Mouse (Mus musculus) cerebellum, postnatal 36 days (tissue): Measurements from ENCODE around the gene Kiss1r.

Experiments
- DNase-seq, 2 experiments: peaks; one replicate each; pipeline ENCODE4 v3.0.0; 2021 to 2022; ENCODE audit warnings: mixed read lengths in 2 of 2

Kiss1r gene

DNA sequence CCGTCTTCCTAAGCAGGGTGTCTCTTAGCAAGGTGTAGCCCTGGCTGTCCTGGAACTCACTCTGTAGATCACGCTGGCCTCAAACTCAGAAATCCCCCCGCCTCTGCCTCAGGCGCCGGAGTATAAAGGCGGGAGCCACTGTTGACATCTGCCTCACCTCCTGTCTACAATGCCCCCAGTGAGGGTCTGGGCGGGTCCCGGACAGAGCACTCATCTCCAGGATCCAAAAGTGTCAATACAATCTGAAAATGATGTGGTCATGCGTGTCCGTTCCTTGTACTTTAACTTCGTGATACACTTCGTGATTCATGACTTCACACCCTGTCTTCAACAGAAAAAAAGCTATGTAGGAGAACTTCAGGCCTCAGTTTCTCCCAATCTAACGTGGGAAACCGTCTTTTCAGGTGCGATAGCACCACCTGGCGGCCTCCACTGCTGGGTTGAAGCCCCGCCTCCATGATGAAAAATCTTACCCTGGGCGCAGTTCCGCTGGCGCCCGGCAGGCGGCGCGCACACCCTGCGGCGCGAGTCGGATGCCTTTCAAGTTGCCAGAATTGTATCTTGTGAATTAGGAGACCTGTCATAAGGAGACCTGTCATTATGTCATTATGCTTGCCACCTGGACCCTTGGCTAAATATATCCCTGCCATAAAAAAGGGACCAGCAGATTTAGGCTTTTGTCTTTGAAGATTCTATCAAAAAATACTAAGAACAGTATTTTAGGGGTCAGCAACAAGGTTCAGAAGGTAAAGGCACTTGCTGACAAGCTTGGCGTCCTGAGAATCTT lies 8.4 kb downstream of the Kiss1r start:
- DNase-seq: peak; percentile 95 to 99

DNA sequence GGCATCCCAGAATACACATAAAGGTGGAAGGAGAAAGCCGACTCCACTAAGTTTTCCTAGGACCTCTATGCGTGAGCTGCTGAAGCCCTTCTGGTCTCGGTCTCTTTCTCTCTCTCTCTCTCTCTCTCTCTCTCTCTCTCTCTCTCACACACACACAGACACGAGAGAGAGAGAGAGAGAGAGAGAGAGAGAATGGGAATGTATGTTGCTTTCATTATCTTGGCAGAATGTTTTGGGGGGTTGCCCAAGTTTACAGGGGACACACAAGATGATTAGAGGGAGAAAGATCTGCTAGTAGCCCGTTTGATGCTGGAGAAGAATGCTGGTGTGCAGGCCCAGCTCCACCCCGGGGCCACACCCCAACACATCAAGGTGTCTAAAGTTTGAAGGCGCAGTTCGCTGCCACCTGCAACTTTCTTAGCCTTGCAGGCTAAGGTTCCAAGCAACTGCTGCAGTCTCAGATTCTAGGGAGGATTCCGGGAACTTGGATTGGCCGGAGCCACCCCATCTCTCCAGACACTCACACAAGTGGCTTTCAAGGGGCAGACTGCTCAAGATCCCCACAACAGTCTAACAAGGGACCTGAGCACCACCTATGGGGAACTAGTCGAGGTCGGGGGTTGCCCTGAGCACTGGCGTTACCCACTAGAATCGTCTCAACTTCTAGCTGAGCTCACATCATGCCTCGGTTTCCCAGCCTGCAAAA lies 9.2 kb downstream of the Kiss1r start:
- DNase-seq: no peak

DNA sequence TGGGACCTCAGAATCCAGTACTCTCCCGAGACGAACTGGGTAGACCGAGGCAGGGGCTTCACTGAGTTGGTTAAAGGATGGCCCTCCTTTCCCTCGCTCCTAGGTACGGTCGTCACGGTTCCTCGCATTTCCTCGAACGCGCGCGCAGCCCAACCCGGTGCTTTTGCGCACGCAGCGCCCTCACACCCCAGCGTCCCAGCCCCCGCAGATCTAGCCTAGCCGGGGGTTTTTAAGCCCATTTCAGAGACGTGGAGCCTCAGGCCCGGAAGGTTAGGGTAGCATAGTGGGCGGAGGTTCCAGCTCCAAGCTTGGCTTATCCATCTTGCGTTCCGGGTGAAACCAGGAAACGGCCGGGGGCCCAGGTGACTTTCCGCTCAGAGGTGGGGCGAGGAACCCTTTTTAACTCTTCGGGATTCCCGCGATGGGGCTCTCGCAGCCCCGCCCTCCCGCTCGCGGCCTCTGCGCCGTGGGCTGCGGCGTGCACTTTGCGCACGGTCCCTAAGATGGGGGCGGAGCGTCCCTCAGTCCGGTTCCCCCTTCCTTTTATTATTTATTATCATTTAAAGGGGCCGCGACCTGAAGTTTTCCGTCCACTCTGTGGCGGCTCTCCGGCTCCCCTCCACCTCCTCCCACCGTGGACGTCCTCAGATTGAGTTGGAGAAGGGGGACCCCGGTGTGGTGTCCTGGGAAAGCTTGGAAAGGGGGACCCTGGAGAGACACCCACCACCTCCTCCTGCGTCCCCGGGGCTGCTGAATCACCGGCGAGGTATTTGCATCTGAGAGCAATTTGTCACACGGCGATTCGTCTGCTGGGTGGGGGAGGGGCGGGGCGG lies 9.9 kb downstream of the Kiss1r start, which contains the start of gene Arid3a:
Gene Arid3a, plus strand, starts transcription at position 553 of the 833 bp plus-strand sequence.
- peak; percentile 87 to 90 for DNase-seq

DNA sequence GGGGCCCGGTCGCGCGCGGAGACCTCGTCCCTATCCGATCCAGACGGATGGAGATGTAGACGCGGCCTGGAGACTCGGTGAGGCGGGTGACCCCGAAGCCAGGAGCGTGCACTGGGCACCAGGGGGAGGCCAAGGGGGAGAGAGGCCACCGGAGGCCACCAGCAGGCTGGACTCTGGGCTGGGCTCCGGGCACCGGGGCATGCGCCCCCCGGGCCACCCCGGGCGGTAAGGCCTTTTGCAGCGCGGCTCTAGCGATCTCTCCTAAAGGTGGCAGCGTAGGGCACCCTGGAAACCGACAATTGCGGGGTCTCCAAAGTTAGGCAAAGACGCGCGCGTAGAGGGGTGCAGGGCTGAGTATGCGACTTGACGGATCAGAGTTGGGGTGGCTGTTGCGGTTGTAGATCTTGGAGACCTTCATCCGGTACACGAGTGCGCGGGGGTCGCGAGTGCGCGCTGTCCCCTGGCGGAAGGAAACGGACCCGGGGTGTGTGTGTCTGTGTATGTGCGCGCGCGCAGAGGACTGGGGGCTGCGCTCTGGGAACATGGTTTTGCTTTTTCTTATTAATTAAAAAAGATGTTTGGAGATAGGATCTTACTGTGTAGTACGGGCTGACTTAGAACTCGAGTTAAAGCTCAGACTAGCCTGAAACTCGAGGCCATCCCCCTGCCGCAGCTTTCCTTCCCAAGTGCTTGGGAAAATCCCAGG lies 10.7 kb downstream of the Kiss1r start:
- DNase-seq: peak in 1 of 2 experiments; percentile 50

DNA sequence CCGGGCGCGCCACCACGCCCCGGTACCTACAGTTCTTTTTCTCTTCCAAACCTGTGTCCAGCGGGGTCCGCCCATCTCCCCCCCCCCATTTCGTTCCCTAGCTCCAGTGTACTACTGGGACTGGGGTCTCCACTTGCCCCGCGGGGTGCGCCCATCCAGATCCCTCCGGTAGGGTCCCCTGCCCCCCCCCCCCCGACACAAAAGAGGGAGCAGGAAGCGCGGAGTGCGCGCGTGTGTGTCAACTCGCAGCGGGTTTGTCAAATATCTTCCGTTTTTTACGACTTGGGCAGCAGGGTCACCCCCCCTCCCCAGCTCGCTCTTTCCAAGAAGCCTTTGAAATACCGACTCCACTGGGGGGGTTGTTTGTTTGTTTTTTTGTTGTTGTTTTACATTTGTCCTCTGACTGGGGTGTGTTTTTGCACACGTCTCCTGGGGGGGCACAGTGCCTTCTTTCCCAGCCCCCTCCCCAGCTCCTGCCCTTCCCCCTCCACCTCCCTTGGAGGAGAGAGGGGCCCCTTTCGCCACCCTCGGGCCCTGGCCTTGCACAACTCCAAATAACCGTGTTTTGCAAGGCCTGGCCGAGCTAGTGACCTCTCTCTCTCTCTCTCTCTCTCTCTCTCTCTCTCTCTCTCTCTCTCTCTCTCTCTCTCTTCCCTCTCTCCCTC lies 11.4 kb downstream of the Kiss1r start:
- DNase-seq: no peak

DNA sequence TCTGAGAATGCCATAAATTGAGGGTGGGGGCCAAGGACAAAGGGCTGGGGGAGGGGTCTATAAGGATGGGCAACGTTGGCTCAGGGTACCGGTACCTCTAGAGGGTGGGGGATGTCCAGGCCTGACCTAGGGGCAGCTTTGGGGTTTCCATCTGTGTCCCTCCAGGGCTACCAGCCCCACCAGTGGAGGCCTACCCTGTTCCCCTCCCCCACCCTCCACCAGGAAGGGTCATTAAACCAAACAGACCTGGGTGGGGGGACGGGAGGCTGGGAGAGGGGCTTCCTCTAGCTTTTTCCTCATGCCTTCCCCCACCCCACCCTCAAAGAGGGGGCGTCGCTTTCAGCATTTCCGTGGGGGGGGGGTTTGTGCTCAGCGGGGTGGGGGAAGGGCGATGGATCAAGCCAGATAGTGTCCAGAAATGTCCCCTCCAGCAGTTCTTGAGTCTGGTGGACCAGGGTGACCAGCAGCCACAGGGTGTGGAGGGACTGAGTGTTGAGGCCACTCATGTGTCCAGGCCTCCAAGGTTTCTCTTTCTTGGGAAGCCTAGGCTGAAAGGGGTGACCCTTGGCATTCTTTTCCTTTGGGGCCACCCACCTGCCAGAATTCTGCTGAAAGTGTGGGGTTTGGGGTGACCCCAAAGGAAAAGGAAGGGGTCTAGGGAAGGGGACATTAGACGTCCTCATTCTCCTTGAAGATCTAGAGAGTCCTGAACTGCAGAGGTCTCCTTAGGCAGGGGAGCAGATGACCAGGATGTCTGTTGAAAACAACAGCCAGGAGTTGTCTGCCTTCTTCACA lies 12.3 kb downstream of the Kiss1r start:
- DNase-seq: no peak

DNA sequence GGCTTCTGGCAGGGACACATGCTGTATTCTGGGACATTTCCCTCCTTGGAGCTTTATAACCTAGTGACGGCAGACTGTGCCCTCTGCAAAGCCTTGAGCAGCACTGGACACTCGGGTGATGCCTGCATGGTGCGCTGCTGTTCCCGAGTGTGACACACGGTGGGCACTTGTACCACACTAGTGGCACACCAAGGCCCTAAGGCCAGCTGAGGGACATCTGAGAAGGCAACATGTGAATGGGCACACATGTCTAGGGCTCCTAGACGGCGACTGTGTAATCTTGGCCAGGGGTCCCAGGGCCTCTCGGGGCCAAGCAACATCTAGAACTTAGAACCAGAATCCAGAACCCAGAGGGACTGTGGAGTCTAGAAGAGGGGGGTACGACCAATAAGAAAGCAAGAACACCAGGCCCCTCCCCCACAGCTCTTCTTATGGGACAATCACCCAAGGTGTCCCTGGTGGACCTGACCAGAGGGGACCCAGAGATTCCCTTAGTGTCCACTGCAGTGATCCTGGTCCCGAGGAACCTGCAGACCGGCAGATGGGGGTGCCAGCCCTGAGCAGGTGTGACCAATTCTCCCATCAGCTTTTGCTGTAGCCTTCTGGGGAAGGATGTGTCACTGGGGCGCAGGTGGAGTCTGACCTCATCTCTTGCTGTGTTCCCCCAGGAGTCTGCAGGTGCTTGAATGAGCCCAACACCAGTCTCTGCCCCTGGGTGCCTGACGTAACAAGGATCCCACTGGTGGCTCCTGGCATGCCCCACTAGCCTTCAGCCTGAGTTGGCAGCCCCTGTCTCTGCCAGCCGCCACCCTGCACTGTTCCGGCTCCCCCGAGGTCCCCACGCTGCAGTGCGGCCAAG lies 13.4 kb downstream of the Kiss1r start:
- no peak for DNase-seq

DNA sequence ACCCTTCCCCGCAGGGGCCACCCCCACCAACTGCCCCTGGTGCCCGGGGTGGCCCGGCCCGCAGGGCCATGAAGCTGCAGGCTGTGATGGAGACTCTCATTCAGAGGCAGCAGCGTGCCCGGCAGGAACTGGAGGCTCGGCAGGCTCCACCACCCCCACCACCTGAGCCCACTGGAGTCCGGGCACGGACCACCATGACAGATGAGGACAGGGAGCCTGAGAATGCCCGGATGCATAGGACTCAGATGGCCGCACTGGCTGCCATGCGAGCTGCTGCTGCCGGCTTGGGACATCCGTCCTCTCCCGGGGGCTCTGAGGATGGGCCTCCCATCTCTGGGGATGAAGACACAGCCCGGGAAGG lies 14.0 kb downstream of the Kiss1r start:
- DNase-seq: no peak

DNA sequence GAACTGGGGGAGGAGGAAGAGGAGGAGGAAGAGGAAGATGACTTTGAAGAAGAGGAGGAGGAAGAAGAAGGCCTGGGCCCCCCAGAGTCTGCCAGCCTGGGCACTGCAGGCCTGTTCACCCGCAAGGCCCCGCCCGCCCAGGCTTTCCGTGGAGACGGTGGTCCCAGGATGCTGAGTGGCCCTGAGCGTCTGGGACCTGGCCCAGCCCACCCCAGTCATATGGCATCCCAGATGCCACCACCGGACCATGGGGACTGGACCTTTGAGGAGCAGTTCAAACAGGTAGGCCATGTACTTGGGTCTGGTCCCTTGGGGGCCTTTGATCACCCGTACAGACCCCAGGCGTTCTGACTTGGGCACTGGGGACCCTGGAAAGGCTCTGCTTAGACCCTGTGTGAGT lies 15.0 kb downstream of the Kiss1r start:
- DNase-seq: no peak

DNA sequence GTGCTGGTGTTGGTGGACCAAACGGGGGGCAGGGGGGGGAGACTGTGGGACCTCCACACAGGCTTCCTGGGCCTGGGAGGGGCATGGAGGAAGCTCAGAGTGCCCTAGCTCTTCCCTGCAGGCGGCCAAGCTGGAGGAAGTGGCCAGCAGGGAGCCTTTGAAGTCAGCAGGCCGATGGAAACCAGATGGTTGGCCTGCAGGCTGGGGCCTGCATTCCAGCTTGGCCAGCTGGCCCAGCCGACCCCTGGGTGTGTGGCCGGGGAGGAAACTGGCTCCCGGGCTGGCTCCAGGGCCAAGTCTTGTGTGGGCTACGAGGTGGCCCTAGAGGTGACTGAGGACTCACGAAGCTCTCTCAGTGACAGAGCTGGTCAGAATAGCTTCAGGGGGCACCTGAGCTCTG lies 16.0 kb downstream of the Kiss1r start:
- DNase-seq: peak in 1 of 2 experiments; percentile 62

DNA sequence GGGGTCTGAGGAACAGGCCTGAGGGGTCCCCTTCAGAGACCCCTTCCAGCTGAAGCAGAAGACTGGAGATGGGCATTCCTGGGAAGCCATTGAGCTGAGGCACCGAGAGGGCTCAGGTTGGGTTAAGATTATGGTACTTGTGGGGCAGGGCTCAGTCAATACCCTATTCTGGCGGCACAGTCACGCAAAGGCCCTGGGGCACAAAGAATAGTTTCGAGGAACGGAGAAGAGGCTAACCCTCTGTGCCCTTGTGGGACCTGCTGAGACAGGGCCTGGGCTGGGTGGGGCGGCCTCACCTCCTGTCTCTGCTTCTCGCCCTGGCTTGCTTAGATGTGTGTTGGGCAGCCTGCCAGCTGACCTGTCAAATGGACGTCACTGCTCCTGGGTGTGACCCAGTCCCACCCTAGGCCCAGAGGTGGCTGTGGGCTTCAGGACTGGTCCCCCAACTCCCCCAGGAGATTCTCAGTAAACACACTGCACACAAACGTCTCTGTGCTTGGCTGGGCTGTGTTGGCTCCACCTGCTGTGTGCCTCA lies 16.4 kb downstream of the Kiss1r start:
- DNase-seq: peak in 1 of 2 experiments; percentile 44

DNA sequence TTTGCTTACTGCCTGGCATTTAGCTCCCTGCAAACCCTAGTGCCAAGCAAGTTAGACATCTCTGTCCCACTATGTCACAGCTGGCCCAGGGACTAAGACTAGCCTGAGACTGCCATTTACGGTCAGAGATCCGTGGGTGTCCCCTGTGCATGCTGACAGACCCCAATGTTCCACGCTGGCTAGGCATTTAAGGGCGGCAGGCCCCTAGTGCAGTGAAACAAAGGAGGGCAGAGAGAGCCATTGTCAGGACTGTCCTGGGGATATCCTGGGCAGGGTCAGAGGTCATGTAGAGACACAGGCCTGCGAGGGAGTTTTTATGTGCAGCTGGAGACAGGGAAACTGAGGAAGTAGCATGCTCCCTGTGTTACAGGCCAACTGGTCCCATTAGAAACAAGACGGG lies 17.1 kb downstream of the Kiss1r start:
- no peak for DNase-seq

DNA sequence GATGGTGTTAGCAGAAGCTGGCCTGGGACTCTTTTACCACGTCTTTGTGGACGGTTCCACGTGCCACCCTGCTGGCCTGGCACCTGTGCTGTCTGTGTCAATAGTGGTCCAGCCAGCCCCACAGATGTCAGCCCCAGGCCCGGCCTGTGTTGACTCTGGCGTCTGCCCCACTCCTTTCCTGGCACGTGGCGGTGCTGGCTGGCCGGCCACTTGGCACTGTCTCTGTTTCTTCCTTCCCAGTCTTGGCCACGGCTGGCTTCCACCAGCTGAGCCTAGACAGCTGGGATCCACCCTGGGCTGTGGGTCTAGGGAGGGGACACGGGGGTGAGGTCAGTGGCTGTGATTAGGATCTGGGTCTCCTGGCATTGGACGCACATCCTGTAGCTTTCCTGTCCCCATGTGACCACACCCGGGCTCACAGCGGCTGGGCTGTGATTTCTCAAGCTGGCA lies 17.5 kb downstream of the Kiss1r start:
- peak in 1 of 2 experiments; percentile 70 for DNase-seq

DNA sequence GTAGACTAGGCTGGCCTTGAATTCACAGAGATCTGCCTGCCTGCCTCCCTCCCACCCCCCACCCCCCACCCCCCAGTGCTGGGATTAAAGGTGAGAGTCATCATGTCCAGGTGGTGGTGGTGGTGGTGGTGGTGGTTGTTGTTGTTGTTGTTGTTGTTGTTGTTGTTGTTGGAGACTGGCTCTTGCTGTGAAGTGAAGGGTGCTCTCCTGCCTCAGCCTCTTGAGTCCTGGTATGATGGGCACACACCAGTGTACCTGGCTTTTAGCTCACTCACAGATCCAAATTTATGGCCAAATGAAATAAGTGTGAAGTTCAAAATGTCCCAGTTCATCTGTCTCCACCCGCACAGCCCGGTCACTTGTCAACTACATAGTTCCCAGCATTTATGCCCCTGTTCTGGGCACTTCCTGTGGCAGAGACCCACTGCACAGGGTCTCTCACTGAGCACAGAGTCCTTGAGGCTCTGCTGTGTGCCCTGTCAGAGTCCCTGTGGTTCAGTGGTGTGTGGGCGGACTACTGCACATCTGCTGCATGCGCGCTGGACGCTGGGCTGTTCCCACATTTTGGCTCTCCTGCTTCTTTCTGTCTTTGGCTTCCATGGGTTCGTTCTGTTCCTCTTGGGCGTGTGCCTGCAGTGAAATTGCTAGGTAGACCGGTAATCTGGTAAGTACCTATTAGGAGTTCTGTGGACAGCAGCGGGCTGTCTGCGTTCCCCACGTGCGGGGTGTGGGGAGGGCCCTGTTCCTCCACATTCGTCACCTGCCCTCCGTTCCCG lies 18.2 kb downstream of the Kiss1r start:
- DNase-seq: no peak

DNA sequence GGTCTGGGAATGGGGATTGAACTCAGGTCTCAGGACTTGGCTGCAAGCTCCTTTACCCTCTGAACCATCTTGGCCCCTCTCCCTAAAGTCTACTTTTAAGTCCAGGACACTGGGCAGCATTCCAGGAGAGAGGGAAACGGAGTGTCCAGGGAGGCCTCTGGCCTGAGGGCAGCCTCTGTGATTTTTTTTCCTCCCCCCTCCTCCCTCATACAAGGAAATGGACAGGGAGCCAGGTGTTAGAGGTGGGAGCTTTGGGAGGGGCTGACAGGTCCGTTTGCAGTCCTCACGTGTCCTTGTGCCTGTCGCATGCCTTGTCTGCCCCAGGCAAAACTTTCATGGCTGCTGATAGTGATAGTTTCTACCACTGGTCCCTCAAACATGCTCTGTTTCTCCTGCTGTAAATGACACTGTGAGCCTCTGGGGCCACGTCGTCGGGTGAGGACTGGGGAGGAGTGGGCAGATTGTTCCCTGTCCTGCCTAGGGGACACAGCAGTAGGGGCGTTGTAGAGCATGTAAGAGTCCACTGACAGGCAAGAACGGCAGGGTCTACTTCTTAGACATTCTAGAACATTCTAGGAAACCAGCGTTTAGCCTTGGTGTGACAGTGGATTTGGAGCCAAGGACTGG lies 19.6 kb downstream of the Kiss1r start:
- DNase-seq: no peak

DNA sequence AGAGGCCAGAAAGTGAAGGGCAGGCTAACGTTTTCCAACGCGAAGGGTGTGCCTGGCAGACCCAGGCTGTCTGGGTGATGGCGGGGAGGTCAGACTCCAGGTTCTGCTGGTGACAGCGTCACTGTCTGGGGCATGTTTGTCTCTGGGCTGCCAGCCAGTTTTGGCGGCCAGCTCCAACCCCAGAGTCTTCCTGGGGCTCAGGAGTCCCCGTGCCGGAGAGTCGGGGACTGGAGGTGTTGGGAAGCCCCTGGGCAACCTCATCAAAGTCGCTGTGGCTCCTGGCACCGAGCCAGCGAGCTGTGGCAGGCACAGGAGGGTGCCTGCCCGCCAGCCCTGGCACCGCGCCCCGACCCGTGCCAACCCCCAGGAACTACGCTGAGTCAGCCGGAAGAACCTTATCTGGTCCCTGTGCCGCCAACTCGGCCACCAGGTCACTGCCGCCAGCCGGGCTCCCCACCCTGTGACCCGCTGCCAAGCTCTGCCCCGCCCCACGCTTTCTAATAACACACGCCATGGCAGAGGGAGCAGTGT lies 20.2 kb downstream of the Kiss1r start:
- peak; percentile 61 to 63 for DNase-seq

DNA sequence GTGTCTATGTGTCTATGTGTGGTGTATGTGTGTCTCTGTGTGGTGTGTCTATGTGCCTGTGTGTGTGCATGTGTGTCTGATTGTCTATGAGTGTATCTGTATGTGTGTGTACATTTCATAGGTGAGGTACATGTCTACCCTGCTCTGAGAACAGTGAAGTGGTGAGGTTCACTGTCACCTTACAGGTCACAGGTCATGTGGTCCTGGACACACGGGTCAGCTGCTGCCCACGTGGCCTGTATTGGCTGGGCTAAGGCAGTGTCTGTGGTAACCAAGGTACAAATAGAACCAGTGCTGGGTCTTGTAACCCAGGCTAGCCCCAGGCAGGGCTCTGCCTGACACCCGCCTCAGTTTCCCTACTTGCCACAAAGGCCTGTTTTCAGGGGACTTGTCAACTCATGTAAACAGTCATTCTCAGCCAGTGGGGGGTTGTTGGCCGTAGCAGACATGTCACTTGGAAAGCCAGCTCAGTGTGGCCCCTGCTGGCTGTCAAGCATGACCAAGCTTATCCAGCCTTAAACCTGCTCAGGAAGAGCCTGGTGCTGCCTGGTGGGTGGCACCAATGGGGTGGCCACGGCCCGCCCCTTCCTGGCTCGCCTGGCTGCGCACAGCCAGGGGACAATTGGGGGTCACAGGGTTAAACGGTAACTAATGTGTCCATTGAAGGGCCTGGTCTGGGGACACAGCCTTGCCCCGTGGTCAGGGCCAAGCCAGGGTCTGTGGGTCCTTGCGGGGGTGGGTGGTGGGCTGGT lies 21.2 kb downstream of the Kiss1r start:
- no peak for DNase-seq

DNA sequence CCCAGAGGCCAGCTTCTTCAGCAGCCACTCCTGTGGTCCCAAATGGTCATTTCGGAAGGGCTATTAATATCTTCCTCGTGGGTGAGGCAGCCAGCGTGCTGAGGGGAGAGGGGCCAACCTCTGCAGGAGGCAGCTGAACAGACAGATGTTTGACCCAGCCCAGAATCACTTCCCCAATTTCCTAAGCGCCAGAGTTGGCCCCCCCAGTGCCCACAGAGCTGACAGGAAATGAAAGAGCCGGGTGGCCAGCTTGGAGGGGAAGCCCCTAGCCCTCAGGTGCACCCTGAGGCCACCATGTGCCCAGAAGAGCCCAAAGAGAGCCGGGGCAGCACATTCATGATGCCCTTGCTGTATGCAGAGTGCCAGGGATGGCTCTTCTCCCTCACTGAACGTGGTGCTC lies 24.0 kb downstream of the Kiss1r start:
- no peak for DNase-seq
